In the genomic region with DNA sequence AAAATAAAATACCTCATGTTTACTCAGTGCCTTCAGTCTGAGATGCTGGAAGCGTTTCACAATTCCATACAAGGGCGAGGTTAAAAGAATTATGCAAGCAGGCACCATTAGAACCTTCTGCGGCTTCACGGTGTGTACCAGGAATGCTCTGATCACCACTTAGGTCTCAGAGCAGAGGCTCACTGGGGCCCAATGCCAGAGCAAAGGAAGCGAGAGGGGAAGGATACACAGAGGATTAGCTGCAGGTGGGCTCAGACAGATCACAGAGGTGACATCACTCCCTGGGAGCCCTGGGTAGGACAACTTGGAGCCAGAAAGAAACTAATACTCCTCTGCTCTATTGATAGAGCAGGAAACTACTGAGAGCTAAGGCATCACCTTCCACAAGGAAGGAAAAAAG, we compare ENCODE assay signal across 19 mouse cellular contexts. TPM values are rescaled to one million over a fixed set of nuclear protein-coding genes. Genes with fewer than 3 reads are reported as not detected.
DNase-seq lines count a peak whose midpoint lies in the region; TF ChIP-seq lines count a peak whose summit lies in the region.
"Had no signal": no experiment of that assay in that cellular context is flagged by ENCODE, and none has a peak within 500 bp of the region (broad histone marks: within the 10 kb centered on the region; RNA-seq: fewer than 3 reads in every experiment).

No protein-coding gene starts in this region.

- no peak overlapping the region for H3K4me3 ChIP-seq in gastrocnemius, adult 2 months
- H3K4me3 ChIP-seq: forebrain, embryonic 12.5 days; heart, embryonic 15.5 days; layer of hippocampus, adult 2 months; stomach, embryonic 15.5 days had no signal

- no peak for TF ChIP-seq CTCF in gastrocnemius, adult 2 months (IDR thresholded peaks at IDR 0.05)

- H3K27ac ChIP-seq in gastrocnemius, adult 2 months, result peak overlapping the region; percentile 4; the same call in 1 of the 2 replicates
- H3K27ac ChIP-seq: forebrain, embryonic 12.5 days; heart, embryonic 15.5 days; hindbrain, postnatal 0 days; kidney, postnatal 0 days; layer of hippocampus, adult 2 months; stomach, embryonic 15.5 days had no signal

- intact Hi-C loops in gastrocnemius, adult 2 months (cut with DNase I), result no loop called here

- peak; percentile 38 for DNase-seq in adrenal gland, adult 2 months
- no peak for DNase-seq in adrenal gland, postnatal 14 days
- no peak for DNase-seq in gastrocnemius, adult 2 months
- DNase-seq in gastrocnemius, adult 8-10 months (ENCODE audit: low spot score in 2 of 2), result no peak
- DNase-seq in cerebellum, postnatal 36 days, result peak; percentile 24 to 38
- DNase-seq in lung, postnatal 4 days, result peak; percentile 13 to 31
- no peak for DNase-seq in B cell, adult 2 months
- DNase-seq in urinary bladder, postnatal 10 days (ENCODE audit: low spot score), result no peak
- DNase-seq: gastrocnemius, postnatal 14 days; kidney, adult 18-20 months; liver, postnatal 0 days; thymus, adult 18-20 months; thymus, postnatal 4 days had no signal

RNA-seq across cellular contexts. Expression of gene Abhd10, which starts 48.5 kb away (rescaled TPM):
- total RNA-seq in adrenal gland, adult 2 months (2021), result 10 to 100 TPM; 16.0 to 26.7 TPM
- polyA plus RNA-seq in adrenal gland, adult 2 months (2012; rRNA removed), result 4.2 and 5.9 TPM in 2 replicates
- 25.0 and 25.9 TPM in 2 replicates for total RNA-seq in adrenal gland, postnatal 14 days (2021)
- 10 to 100 TPM; 11.4 to 13.6 TPM for total RNA-seq in gastrocnemius, adult 2 months (2021)
- total RNA-seq in gastrocnemius, adult 8-10 months (2022), result 10 to 100 TPM; 11.1 to 14.1 (median 13.0) TPM

Comparison
In these comparisons a context has a peak if more than half of its experiments do, and no peak if none do; other contexts are left out.
1. DNase-seq: peak in adrenal gland, adult 2 months (single experiment), cerebellum, postnatal 36 days (2 of 2) and lung, postnatal 4 days (2 of 2); none in adrenal gland, postnatal 14 days (single experiment), gastrocnemius, adult 2 months (single experiment), gastrocnemius, adult 8-10 months (0 of 2), B cell, adult 2 months (0 of 2) and urinary bladder, postnatal 10 days (single experiment).